Mouse (Mus musculus): ENCODE measurements at regions not wholly inside any gene's neighbourhood (a gene's known extent, or its start where the extent isn't known, plus 50 kb on each side); places are given as distances from the start of the nearest gene placed in this dataset.

DNA sequence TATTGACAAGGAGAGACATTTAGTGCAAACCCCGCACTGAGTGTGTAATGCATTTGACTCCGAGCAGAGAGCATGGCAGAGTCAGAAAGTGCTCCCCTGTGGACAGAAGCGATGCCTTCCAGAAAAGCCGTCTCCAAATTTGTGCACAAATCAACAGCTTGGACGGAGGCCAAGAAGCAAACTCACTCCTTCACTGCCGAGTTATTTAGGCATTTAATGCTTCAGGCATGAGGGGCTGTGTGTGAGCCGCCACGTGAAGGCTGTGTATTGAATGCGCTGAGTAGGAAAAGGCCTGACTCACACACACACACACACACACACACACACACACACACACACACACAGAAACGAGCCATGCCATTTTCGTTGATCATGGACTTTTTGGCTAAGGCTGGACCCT lies 453.7 kb downstream of the Cd83 start:
- 46% methylated on average over 11 of the region's 11 CpGs for WGBS
- Histone ChIP-seq H3K4me3 (replicated peaks; ENCODE audit: extremely low read depth, low read depth, low read length) (no peak overlapping the region), H3K4me1 (ENCODE audit: control insufficient read depth, insufficient read depth, low read length) (no peaks in the 10 kb centered on the region)
- no peak for DNase-seq
- TF ChIP-seq CTCF (IDR thresholded peaks at IDR 0.05; ENCODE audit: insufficient read depth, low read length): no peak
- no peak for TF ChIP-seq POLR2A (IDR thresholded peaks at IDR 0.05; ENCODE audit: borderline replicate concordance, extremely low read depth, low read depth, low read length)

GRCm38 (mm10) chr13:44243211-44243610 lies 458.6 kb downstream of the Cd83 start:
- Histone ChIP-seq H3K4me3 (replicated peaks; ENCODE audit: extremely low read depth, low read depth, low read length) (no peak overlapping the region), H3K4me1 (ENCODE audit: control insufficient read depth, insufficient read depth, low read length) (no peaks in the 10 kb centered on the region)
- 96% methylated on average over 6 of the region's 6 CpGs for WGBS
- TF ChIP-seq POLR2A (IDR thresholded peaks at IDR 0.05; ENCODE audit: borderline replicate concordance, extremely low read depth, low read depth, low read length): no peak
- no peak for TF ChIP-seq CTCF (IDR thresholded peaks at IDR 0.05; ENCODE audit: insufficient read depth, low read length)
- no peak for DNase-seq

DNA sequence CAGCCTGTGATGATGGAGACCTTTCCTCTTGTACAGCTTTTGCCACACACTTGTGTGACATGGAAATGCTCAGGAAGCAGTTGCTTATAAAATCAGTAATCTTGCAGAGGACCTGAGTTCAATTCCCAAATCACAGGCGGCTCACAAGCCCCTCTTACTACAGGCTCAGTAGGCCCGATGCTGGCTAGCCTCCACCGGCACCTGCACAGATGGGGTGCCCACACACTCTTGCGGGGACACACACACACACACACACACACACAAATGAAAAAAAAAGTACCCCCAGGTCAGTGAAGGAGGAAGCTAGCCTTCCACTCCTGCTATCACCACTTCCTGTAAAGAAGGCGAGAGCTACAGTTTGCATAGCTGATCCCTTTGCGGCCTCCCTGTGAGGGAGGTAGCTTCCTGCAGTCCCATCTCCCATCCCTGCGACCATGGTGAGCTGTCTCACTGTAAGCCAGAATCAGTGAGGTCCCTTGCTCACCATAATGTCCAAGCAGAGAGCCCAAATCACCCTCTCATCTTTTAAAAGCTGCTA lies 462.2 kb downstream of the Cd83 start:
- 73% methylated on average over 7 of the region's 7 CpGs for WGBS
- no peak for DNase-seq
- no peak overlapping the region for H3K4me3 ChIP-seq (replicated peaks; ENCODE audit: extremely low read depth, low read depth, low read length)

DNA sequence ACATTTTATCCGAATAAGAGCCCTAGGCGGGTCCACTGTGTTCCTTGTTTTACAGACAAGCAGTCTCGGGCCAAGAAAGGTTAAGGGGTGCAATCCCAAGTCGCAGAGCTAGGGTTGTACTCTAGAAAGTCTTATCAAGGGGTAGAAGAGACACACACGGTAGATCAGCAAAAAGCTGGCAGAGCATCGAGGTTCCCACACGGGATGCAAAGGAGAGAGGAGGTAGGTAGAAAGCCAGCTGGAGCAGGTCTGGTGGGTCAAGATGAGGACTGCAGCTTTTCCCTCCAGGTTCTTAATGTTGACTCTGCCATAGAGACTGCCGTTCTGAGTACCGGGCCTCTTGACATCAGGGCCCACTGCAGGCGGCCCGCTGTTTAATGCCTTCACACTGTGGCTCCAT lies 463.3 kb downstream of the Cd83 start:
- no peaks in the 10 kb centered on the region for H3K4me1 ChIP-seq (ENCODE audit: control insufficient read depth, insufficient read depth, low read length)
- no peak for TF ChIP-seq POLR2A (IDR thresholded peaks at IDR 0.05; ENCODE audit: borderline replicate concordance, extremely low read depth, low read depth, low read length)
- TF ChIP-seq CTCF (IDR thresholded peaks at IDR 0.05; ENCODE audit: insufficient read depth, low read length): no peak
- 79% methylated on average over 11 of the region's 11 CpGs for WGBS
- H3K4me3 ChIP-seq (replicated peaks; ENCODE audit: extremely low read depth, low read depth, low read length): no peak overlapping the region
- no peak for DNase-seq

More for the DNA sequence above, 462.2 kb downstream of the Cd83 start:
- TF ChIP-seq POLR2A (IDR thresholded peaks at IDR 0.05; ENCODE audit: borderline replicate concordance, extremely low read depth, low read depth, low read length) (no peak), CTCF (IDR thresholded peaks at IDR 0.05; ENCODE audit: insufficient read depth, low read length) (no peak)
- no peaks in the 10 kb centered on the region for H3K4me1 ChIP-seq (ENCODE audit: control insufficient read depth, insufficient read depth, low read length)

DNA sequence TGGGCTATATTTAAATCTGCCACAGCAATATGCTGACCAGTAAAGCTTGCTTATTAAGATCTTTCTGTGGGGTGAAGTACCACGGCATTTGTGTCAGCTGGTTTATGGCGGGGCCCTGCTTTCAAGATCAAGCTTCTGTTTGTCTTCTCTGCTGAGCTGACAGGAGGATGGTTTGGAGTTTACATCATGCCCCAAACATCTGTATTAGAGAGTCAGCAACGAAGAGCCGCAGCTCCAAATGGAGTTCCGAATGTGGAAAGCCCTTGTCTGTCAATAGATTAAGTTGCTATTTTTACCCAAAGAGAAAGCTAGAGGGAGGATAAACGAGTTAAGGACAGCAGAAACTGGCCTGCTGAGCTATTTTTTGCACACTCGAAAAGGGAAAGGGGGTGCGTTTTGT lies 463.8 kb downstream of the Cd83 start:
- TF ChIP-seq POLR2A (IDR thresholded peaks at IDR 0.05; ENCODE audit: borderline replicate concordance, extremely low read depth, low read depth, low read length) (no peak), CTCF (IDR thresholded peaks at IDR 0.05; ENCODE audit: insufficient read depth, low read length) (no peak)
- no peak overlapping the region for H3K4me3 ChIP-seq (replicated peaks; ENCODE audit: extremely low read depth, low read depth, low read length)
- 34% methylated on average over 8 of the region's 8 CpGs for WGBS
- no peak for DNase-seq
- no peaks in the 10 kb centered on the region for H3K4me1 ChIP-seq (ENCODE audit: control insufficient read depth, insufficient read depth, low read length)

DNA sequence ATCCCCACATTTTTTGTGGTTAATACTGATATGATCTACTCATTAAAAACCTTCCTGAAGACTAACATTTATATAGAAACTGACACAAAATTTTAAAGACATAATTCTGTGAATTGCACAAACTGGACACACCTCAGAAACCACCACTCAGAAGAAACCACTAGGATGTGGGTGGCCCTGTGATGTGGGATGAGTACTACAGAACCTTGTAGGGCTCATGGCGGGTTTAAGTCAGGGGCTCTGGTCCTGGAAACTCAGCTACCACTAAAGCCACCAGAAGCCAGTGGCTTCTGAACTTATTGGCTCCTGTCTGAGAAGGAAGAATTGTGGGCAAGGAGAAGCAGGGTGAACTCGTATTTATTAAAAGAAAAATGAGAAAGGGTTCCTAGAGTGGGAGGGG lies 464.5 kb downstream of the Cd83 start:
- no peak for TF ChIP-seq CTCF (IDR thresholded peaks at IDR 0.05; ENCODE audit: insufficient read depth, low read length)
- no peak for TF ChIP-seq POLR2A (IDR thresholded peaks at IDR 0.05; ENCODE audit: borderline replicate concordance, extremely low read depth, low read depth, low read length)
- 84% methylated on average over 2 of the region's 2 CpGs for WGBS

GRCm38 (mm10) chr13:44250474-44251201 lies 466.1 kb downstream of the Cd83 start:
- no peak for DNase-seq

More for the DNA sequence above, 464.5 kb downstream of the Cd83 start:
- no peak overlapping the region for H3K4me3 ChIP-seq (replicated peaks; ENCODE audit: extremely low read depth, low read depth, low read length)
- H3K4me1 ChIP-seq (ENCODE audit: control insufficient read depth, insufficient read depth, low read length): no peaks in the 10 kb centered on the region
- DNase-seq: no peak

GRCm38 (mm10) chr13:44251503-44251902 lies 466.9 kb downstream of the Cd83 start:
- H3K4me3 ChIP-seq (replicated peaks; ENCODE audit: extremely low read depth, low read depth, low read length): no peak overlapping the region
- no peaks in the 10 kb centered on the region for H3K4me1 ChIP-seq (ENCODE audit: control insufficient read depth, insufficient read depth, low read length)
- TF ChIP-seq POLR2A (IDR thresholded peaks at IDR 0.05; ENCODE audit: borderline replicate concordance, extremely low read depth, low read depth, low read length) (no peak), CTCF (IDR thresholded peaks at IDR 0.05; ENCODE audit: insufficient read depth, low read length) (no peak)
- no peak for DNase-seq
- 84% methylated on average over 1 of the region's 1 CpGs for WGBS

More at GRCm38 (mm10) chr13:44250474-44251201, 466.1 kb downstream of the Cd83 start:
- Histone ChIP-seq H3K4me1 (ENCODE audit: control insufficient read depth, insufficient read depth, low read length) (no peaks in the 10 kb centered on the region), H3K4me3 (replicated peaks; ENCODE audit: extremely low read depth, low read depth, low read length) (no peak overlapping the region)
- WGBS: 92% methylated on average over 11 of the region's 11 CpGs
- TF ChIP-seq CTCF (IDR thresholded peaks at IDR 0.05; ENCODE audit: insufficient read depth, low read length): no peak

- H3K4me1 ChIP-seq (ENCODE audit: control insufficient read depth, insufficient read depth, low read length): no peaks in the 10 kb centered on the region
- H3K4me3 ChIP-seq (replicated peaks; ENCODE audit: extremely low read depth, low read depth, low read length): no peak overlapping the region
- no peak for TF ChIP-seq POLR2A (IDR thresholded peaks at IDR 0.05; ENCODE audit: borderline replicate concordance, extremely low read depth, low read depth, low read length)
- TF ChIP-seq CTCF (IDR thresholded peaks at IDR 0.05; ENCODE audit: insufficient read depth, low read length): no peak
- no peak for DNase-seq
- WGBS: 89% methylated on average over 3 of the region's 3 CpGs
Observed at GRCm38 (mm10) chr13:44252496-44252895, 467.9 kb downstream of the Cd83 start.

- Histone ChIP-seq H3K4me3 (replicated peaks; ENCODE audit: extremely low read depth, low read depth, low read length) (no peak overlapping the region), H3K4me1 (ENCODE audit: control insufficient read depth, insufficient read depth, low read length) (no peaks in the 10 kb centered on the region)
- 80% methylated on average over 10 of the region's 10 CpGs for WGBS
- no peak for DNase-seq
- TF ChIP-seq CTCF (IDR thresholded peaks at IDR 0.05; ENCODE audit: insufficient read depth, low read length): no peak
- no peak for TF ChIP-seq POLR2A (IDR thresholded peaks at IDR 0.05; ENCODE audit: borderline replicate concordance, extremely low read depth, low read depth, low read length)
Observed at GRCm38 (mm10) chr13:44258422-44258821, 470.9 kb upstream of the Jarid2 start.

Data from lung, adult 2 months (tissue).